Mouse (Mus musculus) adipose tissue, adult 10 weeks (tissue): ENCODE results near the gene Hus1b. TPM values are rescaled to one million over a fixed set of nuclear protein-coding genes. Genes with fewer than 3 reads are reported as not detected.

ENCODE experiments used
- polyA plus RNA-seq: library from polyadenylated mRNA; stranded (reverse); fragments of 350-450 nt; fragmentation: Illumina TruSeq; extraction: RNeasy Lipid Tissue Mini Kit (QIAGEN cat#74804); gene quantifications from one replicate; pipeline ENCODE4 v1.2.3, GENCODE M21; 2014; ENCODE audit warnings: low read depth, low replicate concordance

Gene Hus1b
- polyA plus RNA-seq = not detected

DNA sequence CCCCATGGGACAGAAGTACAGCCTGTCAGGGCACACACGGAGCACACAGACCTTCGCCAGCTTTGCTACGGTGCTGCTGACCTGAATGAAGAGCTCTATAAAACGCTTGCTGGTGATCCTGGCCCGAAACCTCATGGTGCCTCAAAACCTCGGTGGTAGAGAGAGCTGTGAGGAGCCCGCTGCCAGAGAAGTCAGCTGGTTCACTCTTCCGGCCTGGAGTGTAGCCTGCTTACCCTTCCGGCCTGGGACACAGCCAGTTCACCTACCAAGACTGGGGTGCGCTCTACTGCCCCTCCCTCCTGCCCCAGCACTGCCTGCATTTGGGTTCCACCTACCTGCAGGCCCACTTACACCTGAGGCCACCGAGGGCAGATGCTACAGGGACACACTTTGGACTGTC, at the start of gene Hus1b:
Gene Hus1b, minus strand, starts transcription at position 220 of the 400 bp plus-strand sequence.

DNA sequence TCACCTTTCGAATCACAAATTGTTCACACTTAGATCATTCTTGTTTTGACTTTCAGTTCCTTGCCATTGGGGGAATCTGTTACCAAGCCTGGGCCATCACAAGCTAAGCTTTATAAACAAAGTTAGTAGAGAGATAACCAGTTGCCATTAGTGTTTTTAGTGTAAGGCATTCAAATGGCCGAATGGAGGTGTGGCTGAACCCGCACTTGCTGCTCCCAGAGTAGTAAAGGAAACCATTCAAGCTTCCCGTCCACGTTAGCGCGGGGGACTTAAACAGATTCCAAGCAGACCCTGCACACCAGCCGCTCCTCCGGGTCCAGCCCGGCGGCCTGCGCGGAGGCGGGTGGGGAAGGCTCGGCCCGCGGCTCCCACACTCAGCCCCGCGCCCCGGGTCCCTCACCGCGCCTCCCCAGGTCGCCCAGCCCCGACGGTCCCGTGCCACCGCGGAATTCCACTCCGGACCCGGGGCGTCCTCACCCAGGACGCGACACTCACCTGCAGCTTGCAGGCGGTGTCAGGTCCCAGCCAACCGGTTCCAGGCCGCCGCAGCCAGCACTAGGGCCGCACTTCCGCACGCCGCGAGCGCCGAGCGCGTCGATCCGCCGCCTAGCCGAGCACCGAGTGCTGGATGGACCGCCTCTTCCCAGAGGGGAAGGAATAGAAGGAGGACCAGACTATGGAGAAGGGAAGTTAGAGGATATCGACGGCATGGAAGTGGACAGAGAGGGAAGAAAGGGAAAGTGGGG, 26.1 kb upstream of the Hus1b start, which contains the start of the genes Exoc2 and Gm5447:
Gene Exoc2, minus strand, starts transcription at position 593 of the 746 bp plus-strand sequence.
Gene Gm5447, plus strand, starts transcription at position 704 of the 746 bp plus-strand sequence.

Other genes with a start within 250 kb of the Hus1b start
- 4.9 TPM for gene Irf4, start 198.5 kb downstream of the Hus1b start, polyA plus RNA-seq
- 17.6 TPM for gene Exoc2, start 26.3 kb upstream of the Hus1b start, polyA plus RNA-seq
- gene Gm5447, start 26.4 kb upstream of the Hus1b start, polyA plus RNA-seq = 0.17 TPM